Mouse (Mus musculus) embryonic facial prominence, embryonic 12.5 days (tissue): ENCODE data around the gene Prr15l. TPM values are rescaled to one million over a fixed set of nuclear protein-coding genes. Genes with fewer than 3 reads are reported as not detected.

Experiments
- ATAC-seq: fragments of 200-750 bp; cut with Nextera tagmentation; 2 replicates; pipeline ENCODE4 v1.8.0; 2017; ENCODE audit not compliant: insufficient number of reproducible peaks, insufficient read depth, low FRiP score, low TSS enrichment
- H3K27ac ChIP-seq: fragments of 300-500 bp; sonication (generic); 2 replicates; pipeline ENCODE4 v1.5.1; 2016; ENCODE audit warnings: mild to moderate bottlenecking
- H3K27me3 ChIP-seq: fragments of 300-500 bp; sonication (generic); 2 replicates; pipeline ENCODE4 v1.6.1; 2016; ENCODE audit warnings: mild to moderate bottlenecking, moderate library complexity
- H3K36me3 ChIP-seq: fragments of 300-500 bp; sonication (generic); 2 replicates; pipeline ENCODE4 v1.6.1; 2016; ENCODE audit warnings: mild to moderate bottlenecking
- H3K4me1 ChIP-seq: fragments of 300-500 bp; sonication (generic); 2 replicates; pipeline ENCODE4 v1.6.1; 2016
- H3K4me2 ChIP-seq: fragments of 300-500 bp; sonication (generic); replicated peaks from 2 replicates; pipeline ENCODE4 v1.6.1; 2016; ENCODE audit warnings: mild to moderate bottlenecking, moderate library complexity
- H3K4me3 ChIP-seq: fragments of 300-500 bp; sonication (generic); 2 replicates; pipeline ENCODE4 v1.5.1; 2016; ENCODE audit warnings: mild to moderate bottlenecking
- H3K9ac ChIP-seq: fragments of 300-500 bp; sonication (generic); 2 replicates; pipeline ENCODE4 v1.6.1; 2016; ENCODE audit warnings: mild to moderate bottlenecking, moderate library complexity
- H3K9me3 ChIP-seq: fragments of 300-500 bp; sonication (generic); 2 replicates; pipeline ENCODE4 v1.6.1; 2016; ENCODE audit warnings: mild to moderate bottlenecking, moderate library complexity
- WGBS: fragments of 180-500 bp; shearing (Covaris S2); methylation state at CpG from one replicate; pipeline ENCODE4 v1.1.7; 2016; 5-methylcytosine and 5-hydroxymethylcytosine counted together
- polyA plus RNA-seq: library from polyadenylated mRNA; unstranded; fragments of >200 nt; fragmentation: Nextera tagmentation; extraction: Ambion mirVana; gene quantifications from 2 replicates; pipeline ENCODE4 v1.2.1, GENCODE M21; 2016

Prr15l gene
- polyA plus RNA-seq, 1 experiment from 2014 or later = 2.4 TPM

GRCm38 (mm10) chr11:96925469-96926148 is 2.3 kb upstream of the Prr15l start:
- Histone ChIP-seq H3K36me3 (no peaks in the 10 kb centered on the region), H3K4me3 (no peak overlapping the region), H3K4me1 (peaks cover 14% of the 10 kb centered on the region), H3K4me2 (no peak overlapping the region), H3K9me3 (no peaks in the 10 kb centered on the region), H3K27ac (no peak overlapping the region), H3K9ac (no peak overlapping the region), H3K27me3 (peaks cover 21% of the 10 kb centered on the region)
- no peak for ATAC-seq
- 84% methylated on average over 12 of the region's 12 CpGs for WGBS

- WGBS = 89% methylated on average over 5 of the region's 5 CpGs
- Histone ChIP-seq H3K9me3 (no peaks in the 10 kb centered on the region), H3K4me1 (peaks cover 14% of the 10 kb centered on the region), H3K27me3 (peaks cover 21% of the 10 kb centered on the region), H3K4me3 (no peak overlapping the region), H3K27ac (no peak overlapping the region), H3K36me3 (no peaks in the 10 kb centered on the region), H3K9ac (no peak overlapping the region), H3K4me2 (no peak overlapping the region)
- no peak for ATAC-seq
Measured at GRCm38 (mm10) chr11:96926587-96926986, 1.3 kb upstream of the Prr15l start.

GRCm38 (mm10) chr11:96928691-96929090 is 787 bp downstream of the Prr15l start:
- Histone ChIP-seq H3K4me2 (0 out of 2 replicates have a peak overlapping the region, but pooled peaks have one; percentile 6), H3K4me3 (no peak overlapping the region), H3K9me3 (no peaks in the 10 kb centered on the region), H3K27ac (no peak overlapping the region), H3K27me3 (peaks cover 21% of the 10 kb centered on the region), H3K9ac (no peak overlapping the region), H3K4me1 (peaks cover 14% of the 10 kb centered on the region), H3K36me3 (no peaks in the 10 kb centered on the region)
- ATAC-seq = no peak
- whole genome bisulfite sequencing = 3% methylated on average over 5 of the region's 5 CpGs

GRCm38 (mm10) chr11:96929096-96929765 is 1.3 kb downstream of the Prr15l start:
- no peaks in the 10 kb centered on the region for H3K9me3 ChIP-seq
- peaks cover 14% of the 10 kb centered on the region for H3K4me1 ChIP-seq
- H3K27me3 ChIP-seq = peaks cover 21% of the 10 kb centered on the region
- ATAC-seq = 0 out of 2 replicates have a peak, but pooled peaks have one; percentile 39
- WGBS = 14% methylated on average over 13 of the region's 13 CpGs
- no peak overlapping the region for H3K9ac ChIP-seq
- no peak overlapping the region for H3K4me3 ChIP-seq
- H3K36me3 ChIP-seq = no peaks in the 10 kb centered on the region
- H3K27ac ChIP-seq = 0 out of 2 replicates have a peak overlapping the region, but pooled peaks have one; percentile 23
- peak overlapping the region; percentile 25; the same call in 1 of the 2 replicates for H3K4me2 ChIP-seq

GRCm38 (mm10) chr11:96929766-96930331 is 1.9 kb downstream of the Prr15l start:
- H3K9ac ChIP-seq = no peak overlapping the region
- no peak overlapping the region for H3K4me3 ChIP-seq
- H3K27ac ChIP-seq = 0 out of 2 replicates have a peak overlapping the region, but pooled peaks have one; percentile 23
- 56% methylated on average over 9 of the region's 9 CpGs for WGBS
- no peaks in the 10 kb centered on the region for H3K9me3 ChIP-seq
- H3K36me3 ChIP-seq = no peaks in the 10 kb centered on the region
- H3K4me1 ChIP-seq = peaks cover 14% of the 10 kb centered on the region
- ATAC-seq = no peak
- H3K4me2 ChIP-seq = no peak overlapping the region
- H3K27me3 ChIP-seq = peaks cover 21% of the 10 kb centered on the region

GRCm38 (mm10) chr11:96931327-96932062 is 3.6 kb downstream of the Prr15l start:
- no peak overlapping the region for H3K9ac ChIP-seq
- H3K27ac ChIP-seq = no peak overlapping the region

GRCm38 (mm10) chr11:96933562-96934276 is 5.8 kb downstream of the Prr15l start:
- peaks cover 13% of the 10 kb centered on the region for H3K27me3 ChIP-seq
- no peak for ATAC-seq
- no peak overlapping the region for H3K4me3 ChIP-seq
- 90% methylated on average over 13 of the region's 13 CpGs for WGBS
- no peaks in the 10 kb centered on the region for H3K36me3 ChIP-seq
- H3K9ac ChIP-seq = no peak overlapping the region
- no peaks in the 10 kb centered on the region for H3K9me3 ChIP-seq
- no peak overlapping the region for H3K27ac ChIP-seq
- H3K4me2 ChIP-seq = no peak overlapping the region
- peaks cover 10% of the 10 kb centered on the region for H3K4me1 ChIP-seq

More at GRCm38 (mm10) chr11:96931327-96932062, 3.6 kb downstream of the Prr15l start:
- 52% methylated on average over 8 of the region's 8 CpGs for WGBS
- Histone ChIP-seq H3K27me3 (peaks cover 21% of the 10 kb centered on the region), H3K4me1 (peaks cover 14% of the 10 kb centered on the region), H3K4me2 (no peak overlapping the region), H3K9me3 (no peaks in the 10 kb centered on the region), H3K36me3 (no peaks in the 10 kb centered on the region), H3K4me3 (no peak overlapping the region)
- ATAC-seq = peak; percentile 19; the same call in 1 of the 2 replicates

- Histone ChIP-seq H3K9ac (no peak overlapping the region), H3K4me2 (peak overlapping the region; percentile 23; the same call in 1 of the 2 replicates), H3K9me3 (no peaks in the 10 kb centered on the region), H3K27me3 (0 out of 2 replicates have a peak, but pooled peaks cover 1% of the 10 kb centered on the region), H3K36me3 (no peaks in the 10 kb centered on the region), H3K4me1 (0 out of 2 replicates have a peak, but pooled peaks cover under 1% of the 10 kb centered on the region), H3K27ac (no peak overlapping the region), H3K4me3 (no peak overlapping the region)
- ATAC-seq = peak; percentile 64; the same call in 1 of the 2 replicates
- WGBS = 23% methylated on average over 12 of the region's 12 CpGs
Measured at GRCm38 (mm10) chr11:96934921-96935356, 7.0 kb downstream of the Prr15l start.

GRCm38 (mm10) chr11:96935872-96936650 is 8.2 kb downstream of the Prr15l start:
- 88% methylated on average over 9 of the region's 9 CpGs for WGBS
- Histone ChIP-seq H3K9me3 (no peaks in the 10 kb centered on the region), H3K4me3 (no peak overlapping the region), H3K36me3 (no peaks in the 10 kb centered on the region), H3K9ac (no peak overlapping the region), H3K4me2 (no peak overlapping the region), H3K27me3 (no peaks in the 10 kb centered on the region), H3K27ac (no peak overlapping the region), H3K4me1 (no peaks in the 10 kb centered on the region)
- ATAC-seq = no peak
